Mouse (Mus musculus) mesoderm, embryonic 11.5 days (tissue): Measurements from ENCODE around the gene Dnajc7.
A peak's percentile ranks its signal among the peaks of the same experiment; 100 is the strongest.
"Not testable (repeated sequence)": the region's sequence is repeated elsewhere in the genome, so short reads cannot be mapped to it uniquely, and the experiment has no call there.

Experiments
- DNase-seq: peaks from one replicate; pipeline ENCODE4 v3.0.0-alpha.2; 2012; ENCODE audit warnings: low read depth, low spot score

Dnajc7 gene

GRCm38 (mm10) chr11:100616836-100617235, 3.1 kb downstream of the Dnajc7 start:
- DNase-seq, result not testable (repeated sequence)

GRCm38 (mm10) chr11:100616332-100616731, 3.6 kb downstream of the Dnajc7 start:
- DNase-seq, result no peak

GRCm38 (mm10) chr11:100613241-100613640, 6.7 kb downstream of the Dnajc7 start:
- peak; percentile 29 for DNase-seq

GRCm38 (mm10) chr11:100611627-100612026, 8.3 kb downstream of the Dnajc7 start:
- no peak for DNase-seq

GRCm38 (mm10) chr11:100609997-100610680, 9.8 kb downstream of the Dnajc7 start:
- no peak for DNase-seq

GRCm38 (mm10) chr11:100609355-100609996, 10.5 kb downstream of the Dnajc7 start:
- DNase-seq, result no peak

- no peak for DNase-seq
Observed at GRCm38 (mm10) chr11:100608796-100609195, 11.2 kb downstream of the Dnajc7 start.

- DNase-seq, result no peak
Observed at GRCm38 (mm10) chr11:100607121-100607520, 12.8 kb downstream of the Dnajc7 start.

GRCm38 (mm10) chr11:100605451-100605850, 14.5 kb downstream of the Dnajc7 start:
- no peak for DNase-seq

GRCm38 (mm10) chr11:100604321-100605005, 15.5 kb downstream of the Dnajc7 start:
- no peak for DNase-seq

- no peak for DNase-seq
Observed at GRCm38 (mm10) chr11:100603813-100604212, 16.2 kb downstream of the Dnajc7 start.

GRCm38 (mm10) chr11:100603155-100603554, 16.8 kb downstream of the Dnajc7 start:
- no peak for DNase-seq

GRCm38 (mm10) chr11:100601372-100601771, 18.6 kb downstream of the Dnajc7 start:
- no peak for DNase-seq

GRCm38 (mm10) chr11:100598074-100598473, 21.9 kb downstream of the Dnajc7 start:
- DNase-seq, result no peak

GRCm38 (mm10) chr11:100595533-100595932, 24.4 kb downstream of the Dnajc7 start:
- no peak for DNase-seq

GRCm38 (mm10) chr11:100594608-100595007, 25.4 kb downstream of the Dnajc7 start:
- DNase-seq, result no peak

- DNase-seq, result no peak
Observed at GRCm38 (mm10) chr11:100592346-100593046, 27.5 kb downstream of the Dnajc7 start.

GRCm38 (mm10) chr11:100588462-100588861, 31.5 kb downstream of the Dnajc7 start:
- no peak for DNase-seq

GRCm38 (mm10) chr11:100585148-100585547, 34.8 kb downstream of the Dnajc7 start:
- DNase-seq, result no peak

GRCm38 (mm10) chr11:100584561-100584961, 35.4 kb downstream of the Dnajc7 start:
- no peak for DNase-seq

- no peak for DNase-seq
Observed at GRCm38 (mm10) chr11:100582836-100583235, 37.1 kb downstream of the Dnajc7 start.

- not testable (repeated sequence) for DNase-seq
Observed at GRCm38 (mm10) chr11:100582413-100582812, 37.6 kb downstream of the Dnajc7 start.
